Mouse (Mus musculus) macrophage (primary cell): ENCODE results near the gene Myzap. TPM values are rescaled to one million over a fixed set of nuclear protein-coding genes. Genes with fewer than 3 reads are reported as not detected.
"Not testable (repeated sequence)": the region's sequence is repeated elsewhere in the genome, so short reads cannot be mapped to it uniquely, and the experiment has no call there.

Experiments
- H3K27ac ChIP-seq: fragments of 350-480 bp; formaldehyde crosslinking; 2 replicates; pipeline ENCODE4 v1.9.0; 2021
- H3K36me3 ChIP-seq: fragments of 350-480 bp; formaldehyde crosslinking; 2 replicates; pipeline ENCODE4 v1.9.0; 2021; ENCODE audit errors: inconsistent target
- H3K4me3 ChIP-seq: fragments of 350-480 bp; formaldehyde crosslinking; 2 replicates; pipeline ENCODE4 v1.9.0; 2021; ENCODE audit errors: inconsistent target
- H3K79me2 ChIP-seq: fragments of 350-480 bp; formaldehyde crosslinking; 2 replicates; pipeline ENCODE4 v1.9.0; 2021; ENCODE audit errors: inconsistent target
- WGBS: methylation state at CpG from one replicate; pipeline ENCODE4 v1.1.7; 2026; ENCODE audit warnings: inconsistent platforms; ENCODE audit not compliant: missing documents; 5-methylcytosine and 5-hydroxymethylcytosine counted together
- polyA plus RNA-seq: library from polyadenylated mRNA; stranded (reverse); fragments of 250-400 nt; gene quantifications from 3 replicates; pipeline ENCODE4 v1.2.4, GENCODE M21; 2018; ENCODE audit warnings: inconsistent platforms
- total RNA-seq, 78 experiments: library from RNA; depleted of rRNA; stranded (reverse); fragments of 250-400 nt; gene quantifications; 1 replicate in 9 of 78; 2 replicates in 24 of 78; 3 replicates in 43 of 78; 4 replicates in 2 of 78; pipeline ENCODE4 v1.2.4; 2018; ENCODE audit warnings: inconsistent platforms in 56 of 78

Gene Myzap
- not detected for total RNA-seq (2018; cell fraction: chromatin; rRNA removed)
- total RNA-seq (2018; cell fraction: cytosol; rRNA removed): under 1 TPM in 1 of 26 experiments, not detected in 25; 0.13 TPM
- total RNA-seq (2018; cell fraction: nucleus; rRNA removed): not detected
- polyA plus RNA-seq: not detected in 3 replicates

- Histone ChIP-seq H3K79me2 (no peaks in the 10 kb centered on the region), H3K4me3 (no peak within 1 kb of the TSS; the same call in 1 of the 2 replicates), H3K36me3 (no peaks in the 10 kb centered on the region), H3K27ac (no peak within 1 kb of the TSS)
- 2% methylated on average over 29 of the region's 29 CpGs for WGBS
These were observed at the start of gene Myzap for GRCm38 (mm10) chr9:71591938-71592548. Gene Myzap, minus strand, starts transcription at chr9:71592360.

- H3K27ac ChIP-seq: no peak overlapping the region
- H3K36me3 ChIP-seq: no peaks in the 10 kb centered on the region
- H3K79me2 ChIP-seq: no peaks in the 10 kb centered on the region
- no peak overlapping the region for H3K4me3 ChIP-seq
- 96% methylated on average over 4 of the region's 4 CpGs for WGBS
These were observed 48.3 kb upstream of the Myzap start for GRCm38 (mm10) chr9:71640361-71640927.

GRCm38 (mm10) chr9:71638198-71638597 is 46.0 kb upstream of the Myzap start:
- Histone ChIP-seq H3K27ac (no peak overlapping the region), H3K4me3 (no peak overlapping the region), H3K79me2 (no peaks in the 10 kb centered on the region), H3K36me3 (no peaks in the 10 kb centered on the region)
- WGBS: 94% methylated on average over 11 of the region's 11 CpGs

- Histone ChIP-seq H3K79me2 (no peaks in the 10 kb centered on the region), H3K4me3 (no peak overlapping the region), H3K27ac (no peak overlapping the region), H3K36me3 (no peaks in the 10 kb centered on the region)
- 100% methylated on average over 1 of the region's 1 CpGs for WGBS
These were observed 44.7 kb upstream of the Myzap start for GRCm38 (mm10) chr9:71636854-71637253.

- H3K4me3 ChIP-seq: no peak overlapping the region
- H3K79me2 ChIP-seq: no peaks in the 10 kb centered on the region
- H3K36me3 ChIP-seq: no peaks in the 10 kb centered on the region
- 57% methylated on average over 1 of the region's 1 CpGs for WGBS
- no peak overlapping the region for H3K27ac ChIP-seq
These were observed 43.5 kb upstream of the Myzap start for GRCm38 (mm10) chr9:71635627-71636026.

DNA sequence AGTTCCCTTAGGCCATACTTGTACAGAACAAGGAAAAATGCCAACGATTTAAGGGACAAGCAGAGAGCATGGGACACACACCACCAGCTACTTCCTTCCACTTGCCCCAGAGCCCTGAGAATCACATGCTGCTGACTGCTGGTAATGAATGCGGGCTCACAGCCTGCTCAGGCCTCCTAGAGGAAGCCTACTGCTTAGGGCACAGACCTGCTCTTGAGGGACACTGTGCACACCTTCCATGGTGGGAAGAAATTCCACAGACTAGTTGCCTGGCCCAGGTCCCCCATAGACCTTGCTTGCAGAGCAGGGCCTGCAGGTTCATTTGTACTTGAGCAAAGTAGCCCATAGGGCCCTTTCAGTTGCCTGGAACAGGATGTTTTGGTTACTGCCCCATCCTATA is 42.8 kb upstream of the Myzap start:
- no peak overlapping the region for H3K27ac ChIP-seq
- WGBS: 96% methylated on average over 2 of the region's 2 CpGs
- no peaks in the 10 kb centered on the region for H3K36me3 ChIP-seq
- no peaks in the 10 kb centered on the region for H3K79me2 ChIP-seq
- no peak overlapping the region for H3K4me3 ChIP-seq

DNA sequence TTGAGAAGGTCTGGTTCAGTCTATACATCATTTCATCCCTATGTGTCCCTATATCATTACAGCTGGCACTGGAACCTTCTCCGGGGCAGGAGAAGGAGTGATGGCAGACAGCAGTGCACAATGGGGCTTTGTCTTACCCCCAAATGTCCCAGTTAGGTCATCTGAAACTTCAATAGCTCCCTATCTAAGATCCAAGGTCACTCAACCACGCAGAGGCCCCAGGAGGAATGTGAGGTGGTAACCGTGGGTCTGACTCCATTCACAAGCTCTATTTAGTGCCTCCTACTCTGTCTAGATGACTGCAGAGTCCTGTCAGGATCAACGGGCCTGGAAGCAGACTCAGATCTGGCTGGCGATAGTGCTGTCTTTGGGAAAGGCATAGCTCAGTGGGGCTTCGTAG is 36.8 kb upstream of the Myzap start:
- Histone ChIP-seq H3K79me2 (no peaks in the 10 kb centered on the region), H3K27ac (no peak overlapping the region), H3K36me3 (no peaks in the 10 kb centered on the region), H3K4me3 (no peak overlapping the region)
- WGBS: 89% methylated on average over 6 of the region's 6 CpGs

- no peaks in the 10 kb centered on the region for H3K79me2 ChIP-seq
- no peaks in the 10 kb centered on the region for H3K36me3 ChIP-seq
- no peak overlapping the region for H3K4me3 ChIP-seq
- no peak overlapping the region for H3K27ac ChIP-seq
- WGBS: 86% methylated on average over 6 of the region's 6 CpGs
These were observed 36.1 kb upstream of the Myzap start for GRCm38 (mm10) chr9:71628286-71628685.

DNA sequence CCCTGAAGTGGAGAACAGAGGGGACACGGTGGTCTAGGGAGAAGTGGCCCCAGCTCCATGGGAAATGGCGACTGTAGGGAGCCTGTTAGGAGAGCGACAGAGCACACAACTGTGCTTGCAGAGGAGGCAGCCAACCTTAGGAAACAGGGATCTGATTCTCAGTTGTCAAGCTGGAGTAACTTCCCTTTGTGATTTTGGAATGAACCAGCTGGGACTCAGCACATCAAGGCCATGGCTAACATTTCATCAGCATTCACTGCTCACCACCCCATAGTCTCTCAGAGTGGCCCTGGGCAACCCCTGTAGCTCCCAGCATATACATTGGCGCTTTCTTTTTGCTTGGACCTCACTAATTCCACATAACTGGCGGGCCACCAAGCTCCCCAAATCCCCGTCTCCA is 33.8 kb upstream of the Myzap start:
- H3K79me2 ChIP-seq: no peaks in the 10 kb centered on the region
- no peak overlapping the region for H3K4me3 ChIP-seq
- no peak overlapping the region for H3K27ac ChIP-seq
- no peaks in the 10 kb centered on the region for H3K36me3 ChIP-seq
- WGBS: 94% methylated on average over 6 of the region's 6 CpGs

DNA sequence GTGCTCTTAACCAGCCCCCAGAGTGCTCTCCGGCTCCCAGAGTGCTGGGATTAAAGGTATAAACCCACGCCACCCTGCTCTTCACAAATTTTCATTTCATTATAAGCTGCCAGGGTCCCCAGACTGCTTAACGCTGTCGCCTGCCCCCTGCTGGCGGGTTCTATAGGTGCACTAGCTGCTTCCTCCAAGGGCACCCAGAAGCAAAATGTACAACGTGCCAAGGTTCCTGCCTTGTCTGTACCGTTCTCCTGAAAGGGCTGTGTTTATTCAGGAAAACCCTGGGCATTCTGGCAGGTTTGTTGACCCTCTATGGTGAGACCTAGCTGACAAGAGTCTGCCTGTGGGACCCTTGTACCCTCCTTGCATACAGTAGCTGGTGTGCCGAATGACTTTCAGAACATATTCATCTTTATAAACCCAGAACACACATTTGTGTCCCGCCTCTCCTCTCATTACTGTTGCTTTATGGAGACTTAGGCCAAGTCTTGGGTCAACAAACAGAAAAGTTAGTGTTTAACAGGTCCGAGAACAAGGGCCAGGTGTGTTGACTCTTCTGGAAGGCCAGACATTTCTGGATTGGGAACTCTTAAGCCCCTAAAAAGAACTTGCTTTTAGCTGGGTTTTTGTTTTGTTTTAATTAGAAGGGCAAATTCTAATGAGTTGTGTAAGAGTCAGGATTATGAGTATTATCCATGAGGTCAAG is 32.8 kb upstream of the Myzap start:
- Histone ChIP-seq H3K4me3 (no peak overlapping the region), H3K27ac (no peak overlapping the region), H3K36me3 (no peaks in the 10 kb centered on the region), H3K79me2 (no peaks in the 10 kb centered on the region)
- 45% methylated on average over 10 of the region's 10 CpGs for WGBS

DNA sequence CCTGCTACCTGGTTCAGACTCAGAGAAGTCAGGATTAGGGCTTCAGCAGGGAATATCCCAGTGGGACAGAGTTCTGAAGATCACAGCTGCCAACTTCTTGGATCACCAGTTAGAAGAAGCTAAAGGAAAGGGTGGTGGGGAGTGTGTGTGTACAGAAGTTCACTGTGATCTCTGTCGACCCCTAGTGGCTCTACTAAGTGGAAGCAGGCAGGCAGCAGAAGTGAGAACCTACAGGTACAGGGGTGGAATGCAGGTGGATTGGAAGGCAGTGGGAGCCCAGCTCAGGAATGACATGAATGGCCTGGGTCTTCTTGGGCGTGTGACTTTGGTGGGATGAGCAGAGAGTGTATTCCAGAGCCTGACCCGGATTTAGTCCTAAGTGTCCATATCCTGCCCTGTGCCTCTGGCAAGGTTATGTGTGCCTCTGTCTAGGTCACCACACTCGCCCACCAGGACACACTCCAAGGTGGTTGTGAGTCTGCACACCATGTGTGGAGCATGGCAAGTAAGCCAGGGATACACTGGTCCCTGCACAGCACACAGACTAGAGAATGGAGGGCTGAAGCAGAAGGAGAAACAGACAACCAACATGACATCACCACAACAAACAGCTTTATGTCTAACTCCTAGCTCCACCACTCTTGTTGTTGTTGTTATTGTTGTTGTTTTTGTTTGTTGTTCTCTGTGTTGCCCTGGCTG is 31.9 kb upstream of the Myzap start:
- H3K4me3 ChIP-seq: no peak overlapping the region
- H3K79me2 ChIP-seq: no peaks in the 10 kb centered on the region
- H3K27ac ChIP-seq: no peak overlapping the region
- no peaks in the 10 kb centered on the region for H3K36me3 ChIP-seq
- 43% methylated on average over 4 of the region's 4 CpGs for WGBS

- 93% methylated on average over 3 of the region's 3 CpGs for WGBS
- H3K79me2 ChIP-seq: no peaks in the 10 kb centered on the region
These were observed 30.4 kb upstream of the Myzap start for GRCm38 (mm10) chr9:71622593-71622992.

GRCm38 (mm10) chr9:71621968-71622367 is 29.8 kb upstream of the Myzap start:
- Histone ChIP-seq H3K36me3 (no peaks in the 10 kb centered on the region), H3K27ac (no peak overlapping the region), H3K79me2 (no peaks in the 10 kb centered on the region), H3K4me3 (no peak overlapping the region)
- WGBS: 86% methylated on average over 4 of the region's 4 CpGs

More at GRCm38 (mm10) chr9:71622593-71622992, 30.4 kb upstream of the Myzap start:
- Histone ChIP-seq H3K27ac (no peak overlapping the region), H3K36me3 (no peaks in the 10 kb centered on the region), H3K4me3 (no peak overlapping the region)

DNA sequence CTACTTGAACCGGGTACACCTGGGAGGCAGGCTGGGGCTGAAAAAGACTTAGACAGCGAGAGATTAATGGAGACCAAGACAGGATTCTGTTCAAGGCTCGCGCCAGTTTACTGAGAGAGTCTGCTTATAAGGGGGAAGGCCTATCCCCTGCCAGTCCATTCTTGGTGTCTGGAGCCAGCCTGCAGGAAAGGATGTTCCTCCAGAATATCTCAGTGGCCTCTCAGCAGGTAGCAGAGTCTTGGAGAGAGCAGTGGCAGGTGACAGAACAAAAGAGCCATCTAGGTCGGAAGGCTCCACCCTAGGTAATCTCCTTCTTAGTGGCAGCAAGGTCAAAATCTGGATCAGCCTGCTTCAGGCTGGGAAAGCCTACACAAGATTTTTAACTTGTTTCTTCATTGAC is 28.0 kb upstream of the Myzap start:
- WGBS: 97% methylated on average over 5 of the region's 5 CpGs
- not testable (repeated sequence) for H3K27ac ChIP-seq, H3K36me3 ChIP-seq, H3K4me3 ChIP-seq, H3K79me2 ChIP-seq

- 73% methylated on average over 8 of the region's 8 CpGs for WGBS
- H3K27ac ChIP-seq: no peak overlapping the region
- H3K79me2 ChIP-seq: no peaks in the 10 kb centered on the region
- no peak overlapping the region for H3K4me3 ChIP-seq
- H3K36me3 ChIP-seq: no peaks in the 10 kb centered on the region
These were observed 25.2 kb upstream of the Myzap start for GRCm38 (mm10) chr9:71617363-71617762.
